Mouse (Mus musculus) ES-Bruce4 (cell line): Measurements from ENCODE around the gene Camta1. TPM values are rescaled to one million over a fixed set of nuclear protein-coding genes. Genes with fewer than 3 reads are reported as not detected.

Experiments used
- H3K27ac ChIP-seq: 2 replicates; pipeline ENCODE4 v1.5.1; 2012; ENCODE audit warnings: low read length, inconsistent platforms; ENCODE audit not compliant: insufficient read depth
- H3K27me3 ChIP-seq: 2 replicates; pipeline ENCODE4 v1.6.1; 2012; ENCODE audit warnings: mild to moderate bottlenecking, low read length, inconsistent platforms; ENCODE audit not compliant: control insufficient read depth, poor library complexity, insufficient read depth, severe bottlenecking
- H3K36me3 ChIP-seq: 2 replicates; pipeline ENCODE4 v1.6.1; 2012; ENCODE audit warnings: inconsistent platforms, mild to moderate bottlenecking, low read length, moderate library complexity; ENCODE audit not compliant: control insufficient read depth, poor library complexity, insufficient read depth, severe bottlenecking
- H3K4me1 ChIP-seq: one replicate; pipeline ENCODE4 v1.8.1; 2011; ENCODE audit warnings: low read length; ENCODE audit not compliant: control insufficient read depth, insufficient read depth
- H3K4me3 ChIP-seq: 2 replicates; pipeline ENCODE4 v1.5.1; 2011; ENCODE audit warnings: low read depth, mild to moderate bottlenecking, low read length
- H3K9ac ChIP-seq: 2 replicates; pipeline ENCODE4 v1.6.1; 2012; ENCODE audit warnings: low read depth, mild to moderate bottlenecking, inconsistent platforms; ENCODE audit not compliant: poor library complexity, severe bottlenecking
- H3K9me3 ChIP-seq: replicated peaks from 2 replicates; pipeline ENCODE4 v1.6.1; 2012; ENCODE audit warnings: mild to moderate bottlenecking, low read length, inconsistent platforms; ENCODE audit not compliant: control insufficient read depth, poor library complexity, insufficient read depth, severe bottlenecking
- CTCF ChIP-seq: IDR thresholded peaks from one replicate; pipeline ENCODE4 v1.8.1; 2011; ENCODE audit warnings: low read depth, low read length
- EP300 ChIP-seq: IDR thresholded peaks from 2 replicates; pipeline ENCODE4 v1.6.1; 2011; ENCODE audit warnings: low read depth, low read length; ENCODE audit not compliant: insufficient read depth
- POLR2A ChIP-seq: IDR thresholded peaks from one replicate; pipeline ENCODE4 v1.8.1; 2011; ENCODE audit warnings: low read length; ENCODE audit not compliant: insufficient read depth
- polyA plus RNA-seq: library from polyadenylated mRNA; stranded (reverse); fragments of >200 nt; gene quantifications from 2 replicates; pipeline ENCODE4 v1.2.4, GENCODE M21; 2011; ENCODE audit warnings: low read depth; ENCODE audit not compliant: missing spikeins, insufficient read depth, insufficient read length

Camta1 gene
- polyA plus RNA-seq, 1 experiment: 85.3 TPM

- H3K36me3 ChIP-seq: no peaks in the 10 kb centered on the region
- H3K27ac ChIP-seq: no peak overlapping the region
- no peak overlapping the region for H3K4me3 ChIP-seq
- TF ChIP-seq EP300 (no peak), POLR2A (no peak), CTCF (no peak)
- no peak overlapping the region for H3K9ac ChIP-seq
- no peaks in the 10 kb centered on the region for H3K9me3 ChIP-seq
- H3K4me1 ChIP-seq: no peaks in the 10 kb centered on the region
- H3K27me3 ChIP-seq: no peaks in the 10 kb centered on the region
Observed at GRCm38 (mm10) chr4:151827840-151828239, 33.8 kb downstream of the Camta1 start.

- no peak overlapping the region for H3K4me3 ChIP-seq
- TF ChIP-seq EP300 (no peak), CTCF (no peak), POLR2A (no peak)
- no peaks in the 10 kb centered on the region for H3K27me3 ChIP-seq
- no peaks in the 10 kb centered on the region for H3K9me3 ChIP-seq
- H3K36me3 ChIP-seq: no peaks in the 10 kb centered on the region
- no peak overlapping the region for H3K9ac ChIP-seq
- no peak overlapping the region for H3K27ac ChIP-seq
- H3K4me1 ChIP-seq: no peaks in the 10 kb centered on the region
Observed at GRCm38 (mm10) chr4:151827356-151827755, 34.3 kb downstream of the Camta1 start.

DNA sequence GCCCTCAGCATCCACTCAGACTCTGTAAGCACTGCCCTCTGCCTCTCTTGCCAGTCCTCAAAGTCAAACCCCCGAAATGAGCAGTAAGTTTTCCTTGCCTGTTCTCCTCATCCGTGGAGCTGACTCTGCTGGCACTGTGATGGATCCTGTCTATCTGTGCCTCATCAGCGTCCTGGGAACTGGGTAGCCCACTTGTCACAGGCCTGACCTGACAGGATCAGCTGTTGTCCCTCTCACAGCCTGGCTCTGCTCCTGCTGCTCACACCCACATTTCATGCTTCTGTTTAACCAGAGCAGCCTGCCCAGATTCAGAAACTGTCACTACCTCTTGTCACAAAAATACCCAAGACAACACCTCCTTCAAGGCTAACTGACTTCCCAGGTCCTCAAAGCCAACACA is 37.7 kb downstream of the Camta1 start:
- Histone ChIP-seq H3K4me3 (no peak overlapping the region), H3K27ac (no peak overlapping the region), H3K27me3 (no peaks in the 10 kb centered on the region), H3K4me1 (no peaks in the 10 kb centered on the region), H3K9me3 (no peaks in the 10 kb centered on the region), H3K36me3 (no peaks in the 10 kb centered on the region), H3K9ac (no peak overlapping the region)
- no peak for TF ChIP-seq CTCF
- TF ChIP-seq POLR2A: no peak
- TF ChIP-seq EP300: no peak

- no peaks in the 10 kb centered on the region for H3K27me3 ChIP-seq
- H3K4me1 ChIP-seq: no peaks in the 10 kb centered on the region
- H3K36me3 ChIP-seq: no peaks in the 10 kb centered on the region
- TF ChIP-seq POLR2A: no peak
- TF ChIP-seq EP300: no peak
- TF ChIP-seq CTCF: no peak
- no peak overlapping the region for H3K27ac ChIP-seq
- no peak overlapping the region for H3K4me3 ChIP-seq
- no peak overlapping the region for H3K9ac ChIP-seq
- no peaks in the 10 kb centered on the region for H3K9me3 ChIP-seq
Observed at GRCm38 (mm10) chr4:151822986-151823385, 38.7 kb downstream of the Camta1 start.

DNA sequence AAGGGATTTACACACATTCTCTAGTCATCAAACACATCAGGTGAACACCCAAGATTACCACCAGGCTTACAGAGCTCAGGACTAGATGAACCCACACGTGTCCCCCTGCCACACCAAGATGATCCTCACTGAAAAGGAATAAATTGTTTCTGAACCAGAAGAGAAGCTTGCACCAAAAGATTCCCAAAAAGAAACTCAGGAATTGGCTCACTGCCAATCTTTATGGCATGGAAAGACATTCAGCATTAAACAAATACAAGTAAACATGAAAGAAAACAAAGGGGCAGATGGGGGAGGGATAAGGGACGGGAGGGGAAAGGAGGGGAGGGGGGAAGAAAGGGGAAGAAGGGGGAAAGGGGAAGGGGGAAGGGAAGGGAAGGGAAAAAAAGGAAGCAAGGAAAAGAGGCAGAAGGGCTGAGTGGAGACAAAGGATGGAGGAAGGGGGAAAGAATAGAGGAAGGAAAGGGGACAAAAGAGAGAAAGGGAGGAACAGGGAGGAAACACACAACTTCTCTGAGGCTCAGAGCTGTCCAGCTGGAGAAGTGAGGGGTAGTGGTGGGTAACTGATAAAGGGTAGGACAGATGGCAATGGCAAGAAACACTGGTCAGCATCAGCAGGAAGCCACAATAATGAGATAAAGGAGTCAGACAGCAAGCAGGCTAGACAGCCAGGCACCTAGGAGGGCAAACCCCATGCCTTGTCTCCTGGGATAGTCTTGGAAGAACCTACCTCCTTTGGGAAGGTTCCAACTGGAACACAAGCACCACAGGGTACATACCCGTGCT is 43.5 kb downstream of the Camta1 start:
- Histone ChIP-seq H3K9ac (no peak overlapping the region), H3K9me3 (no peaks in the 10 kb centered on the region), H3K27me3 (no peaks in the 10 kb centered on the region), H3K27ac (no peak overlapping the region), H3K4me1 (no peaks in the 10 kb centered on the region), H3K36me3 (no peaks in the 10 kb centered on the region), H3K4me3 (no peak overlapping the region)
- TF ChIP-seq POLR2A: no peak
- TF ChIP-seq CTCF: no peak
- no peak for TF ChIP-seq EP300

DNA sequence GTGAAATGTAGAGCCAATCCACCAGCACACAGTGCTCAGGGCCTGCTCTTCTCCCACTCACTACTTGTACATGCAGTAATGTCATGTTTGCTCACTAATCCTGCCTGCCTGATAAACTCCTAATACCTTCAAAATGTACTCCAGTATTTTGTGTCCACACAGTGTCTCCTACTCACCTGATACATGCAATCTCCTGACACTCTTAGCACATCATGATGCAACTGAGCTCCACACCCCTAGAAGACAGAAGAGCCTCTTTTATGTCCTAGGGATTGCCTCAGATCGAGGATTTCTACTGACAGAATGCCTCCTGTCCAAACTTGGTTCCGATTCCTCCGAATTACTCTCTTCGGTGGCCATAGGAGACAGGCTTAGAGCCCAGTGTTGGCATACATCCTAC is 48.0 kb downstream of the Camta1 start:
- H3K4me1 ChIP-seq: no peaks in the 10 kb centered on the region
- H3K27me3 ChIP-seq: no peaks in the 10 kb centered on the region
- H3K9ac ChIP-seq: no peak overlapping the region
- H3K9me3 ChIP-seq: no peaks in the 10 kb centered on the region
- no peak overlapping the region for H3K4me3 ChIP-seq
- H3K27ac ChIP-seq: no peak overlapping the region
- no peak for TF ChIP-seq POLR2A
- TF ChIP-seq CTCF: no peak
- no peak for TF ChIP-seq EP300
- H3K36me3 ChIP-seq: no peaks in the 10 kb centered on the region
